Mouse (Mus musculus) spleen, adult 2 months (tissue): ENCODE results near the gene Nfatc4.

Experiments
- CTCF ChIP-seq: fragments of 200-500 bp; IDR thresholded peaks from 2 replicates; pipeline ENCODE4 v1.5.1; 2011; ENCODE audit warnings: mild to moderate bottlenecking, inconsistent platforms; ENCODE audit not compliant: insufficient read depth, insufficient read length, insufficient replicate concordance; ENCODE audit errors: extremely low read depth
- POLR2A ChIP-seq: fragments of 200-500 bp; IDR thresholded peaks from 2 replicates; pipeline ENCODE4 v1.6.1; 2011; ENCODE audit warnings: low read depth, low read length, inconsistent platforms

GRCm38 (mm10) chr14:55873242-55873713 is 50.3 kb downstream of the Nfatc4 start:
- no peak for TF ChIP-seq POLR2A
- TF ChIP-seq CTCF, result no peak
